Mouse (Mus musculus) MEL (cell line): Measurements from ENCODE around the gene Fam222b. TPM values are rescaled to one million over a fixed set of nuclear protein-coding genes. Genes with fewer than 3 reads are reported as not detected.

Experiments
- DNase-seq: peaks from one replicate; pipeline ENCODE4 v3.0.0; 2011; ENCODE audit warnings: low read depth, low spot score
- H3K27ac ChIP-seq: 2 replicates; pipeline ENCODE4 v1.5.1; 2012; ENCODE audit warnings: low read depth, mild to moderate bottlenecking, control low read depth, low read length, moderate library complexity; ENCODE audit not compliant: control insufficient read depth
- H3K27me3 ChIP-seq, 2 experiments: fragments of 150-350 bp in 1 of 2; sonication (generic) in 1 of 2; 2 replicates each; pipeline ENCODE4 v1.6.1; 2012; ENCODE audit warnings: low read length in 2 of 2, mild to moderate bottlenecking in 2 of 2, improper control_type of control experiment in 1 of 2, moderate library complexity in 1 of 2; ENCODE audit not compliant: insufficient read depth in 2 of 2, control insufficient read depth in 1 of 2
- H3K36me3 ChIP-seq, 2 experiments: 2 replicates each; pipeline ENCODE4 v1.6.1; 2012 to 2014; ENCODE audit warnings: low read length in 2 of 2, improper control_type of control experiment in 1 of 2, inconsistent platforms in 1 of 2, mild to moderate bottlenecking in 1 of 2; ENCODE audit not compliant: insufficient read depth in 2 of 2, control insufficient read depth in 1 of 2
- H3K4me1 ChIP-seq, 2 experiments: fragments of 150-350 bp in 1 of 2; sonication (generic) in 1 of 2; 2 replicates each; pipeline ENCODE4 v1.6.1; 2012; ENCODE audit warnings: low read length in 2 of 2, improper control_type of control experiment in 1 of 2, mild to moderate bottlenecking in 1 of 2; ENCODE audit not compliant: insufficient read depth in 2 of 2, control insufficient read depth in 1 of 2
- H3K4me3 ChIP-seq, 2 experiments: fragments of 150-350 bp in 1 of 2; sonication (generic) in 1 of 2; 2 replicates each; pipeline ENCODE4 v1.5.1; 2012; ENCODE audit warnings: low read depth in 2 of 2, low read length in 2 of 2, mild to moderate bottlenecking in 2 of 2, moderate library complexity in 2 of 2, control low read depth in 1 of 2, improper control_type of control experiment in 1 of 2; ENCODE audit not compliant: control insufficient read depth in 1 of 2, insufficient read depth in 1 of 2
- H3K79me2 ChIP-seq: 2 replicates; pipeline ENCODE4 v1.6.1; 2012; ENCODE audit warnings: mild to moderate bottlenecking, low read length, moderate library complexity; ENCODE audit not compliant: control insufficient read depth, poor library complexity, insufficient read depth
- H3K9ac ChIP-seq: 2 replicates; pipeline ENCODE4 v1.6.1; 2012; ENCODE audit warnings: low read depth, mild to moderate bottlenecking, control low read depth, low read length, moderate library complexity; ENCODE audit not compliant: control insufficient read depth, poor library complexity, severe bottlenecking
- H3K9me3 ChIP-seq: fragments of 150-350 bp; sonication (generic); replicated peaks from 2 replicates; pipeline ENCODE4 v1.6.1; 2012; ENCODE audit warnings: mild to moderate bottlenecking, low read length, improper control_type of control experiment, moderate library complexity; ENCODE audit not compliant: insufficient read depth
- CHD2 ChIP-seq: IDR thresholded peaks from 2 replicates; pipeline ENCODE4 v1.6.1; 2011; ENCODE audit warnings: low read length, improper control_type of control experiment
- E2F4 ChIP-seq: IDR thresholded peaks from 2 replicates; pipeline ENCODE4 v1.6.1; 2011; ENCODE audit warnings: low read depth, low read length, improper control_type of control experiment, borderline replicate concordance
- EP300 ChIP-seq, 2 experiments: IDR thresholded peaks; 2 replicates each; pipeline ENCODE4 v1.6.1; 2011; ENCODE audit warnings: improper control_type of control experiment in 2 of 2, low read length in 2 of 2, low read depth in 1 of 2, mild to moderate bottlenecking in 1 of 2
- GABPA ChIP-seq: IDR thresholded peaks from 2 replicates; pipeline ENCODE4 v1.6.1; 2012; ENCODE audit warnings: low read depth, mild to moderate bottlenecking, inconsistent platforms, low read length, improper control_type of control experiment, moderate library complexity
- GATA1 ChIP-seq: IDR thresholded peaks from 2 replicates; pipeline ENCODE4 v1.6.1; 2011; ENCODE audit warnings: low read depth, low read length, improper control_type of control experiment
- JUND ChIP-seq: IDR thresholded peaks from 2 replicates; pipeline ENCODE4 v1.6.1; 2011; ENCODE audit warnings: low read depth, mild to moderate bottlenecking, improper control_type of control experiment, low read length
- KAT2A ChIP-seq: conservative IDR thresholded peaks from 2 replicates; pipeline ENCODE4 v1.6.1; 2012; ENCODE audit warnings: low read depth, low read length, improper control_type of control experiment, inconsistent platforms
- MXI1 ChIP-seq: IDR thresholded peaks from 2 replicates; pipeline ENCODE4 v1.6.1; 2011; ENCODE audit warnings: mild to moderate bottlenecking, low read depth, low read length, improper control_type of control experiment
- MYC ChIP-seq: IDR thresholded peaks from 2 replicates; pipeline ENCODE4 v1.6.1; 2011; ENCODE audit warnings: low read depth, mild to moderate bottlenecking, low read length, improper control_type of control experiment, moderate library complexity
- POLR2A ChIP-seq, 2 experiments: IDR thresholded peaks; 2 replicates each; pipeline ENCODE4 v1.6.1; 2011 to 2012; ENCODE audit warnings: low read length in 2 of 2, mild to moderate bottlenecking in 2 of 2, control low read depth in 1 of 2, improper control_type of control experiment in 1 of 2, low read depth in 1 of 2, moderate library complexity in 1 of 2; ENCODE audit not compliant: control insufficient read depth in 1 of 2, insufficient read depth in 1 of 2, poor library complexity in 1 of 2
- POLR2AphosphoS2 ChIP-seq: IDR thresholded peaks from 2 replicates; pipeline ENCODE4 v1.6.1; 2011; ENCODE audit warnings: low read length, improper control_type of control experiment
- POLR2AphosphoS5 ChIP-seq: IDR thresholded peaks from 2 replicates; pipeline ENCODE4 v1.6.1; 2012; ENCODE audit warnings: low read depth, borderline replicate concordance, mild to moderate bottlenecking, inconsistent platforms, low read length, moderate library complexity, mixed read lengths
- SIN3A ChIP-seq: IDR thresholded peaks from 2 replicates; pipeline ENCODE4 v1.6.1; 2012; ENCODE audit warnings: low read length, improper control_type of control experiment, inconsistent platforms
- TBP ChIP-seq: IDR thresholded peaks from 2 replicates; pipeline ENCODE4 v1.8.0; 2011; ENCODE audit warnings: low read depth, low read length, improper control_type of control experiment
- USF1 ChIP-seq: IDR thresholded peaks from 2 replicates; pipeline ENCODE4 v1.6.1; 2014; ENCODE audit warnings: low read depth, mild to moderate bottlenecking, inconsistent platforms, low read length, improper control_type of control experiment, moderate library complexity
- ZC3H11A ChIP-seq: IDR thresholded peaks from 2 replicates; pipeline ENCODE4 v1.6.1; 2012; ENCODE audit warnings: low read depth, mild to moderate bottlenecking, inconsistent platforms, low read length, improper control_type of control experiment
- ZMIZ1 ChIP-seq: IDR thresholded peaks from 2 replicates; pipeline ENCODE4 v1.6.1; 2012; ENCODE audit warnings: low read depth, mild to moderate bottlenecking, inconsistent platforms, low read length, improper control_type of control experiment, moderate library complexity
- polyA plus RNA-seq, 2 experiments: library from polyadenylated mRNA; stranded (reverse) in 1 of 2; unstranded in 1 of 2; fragments of >175 nt in 1 of 2; fragments of >200 nt in 1 of 2; gene quantifications; 2 replicates each; pipeline versions ENCODE4 v1.2.1 to v1.2.4; 2012; ENCODE audit warnings: low replicate concordance in 2 of 2, low read depth in 1 of 2; ENCODE audit not compliant: insufficient read length in 2 of 2, insufficient read depth in 1 of 2, missing spikeins in 1 of 2
- total RNA-seq: library from RNA; depleted of rRNA; stranded (reverse); fragments of 300-350 nt; gene quantifications from 2 replicates; pipeline ENCODE4 v1.2.3, GENCODE M21; 2012

Gene Fam222b
- total and polyA plus RNA-seq, 3 experiments: 2.4 to 8.1 TPM; not detected in 1

DNA sequence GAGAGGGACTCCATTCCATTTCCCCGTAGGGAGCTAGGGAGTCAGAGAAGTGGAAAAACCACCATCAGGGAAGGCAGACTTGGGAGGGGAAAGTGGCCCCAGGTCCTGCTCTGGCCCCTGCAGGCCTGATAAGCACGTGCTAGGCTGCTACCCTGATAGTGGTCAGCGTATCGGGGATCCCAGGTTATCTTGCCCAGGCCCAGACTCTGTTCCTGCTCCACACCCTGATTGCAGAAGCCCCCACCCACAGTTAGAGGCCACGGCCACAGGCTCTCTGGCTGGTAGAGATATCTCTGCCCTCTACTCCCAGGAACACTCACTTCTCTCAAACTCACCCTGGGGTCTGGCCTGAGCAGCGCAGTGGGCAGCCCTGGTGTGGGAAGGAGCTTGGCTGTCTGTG lies 24.8 kb upstream of the Fam222b start (continued):
- TF ChIP-seq JUND: 0 out of 2 replicates have a peak, but pooled peaks have one; percentile 30
- peak; percentile 96 for TF ChIP-seq MYC

DNA sequence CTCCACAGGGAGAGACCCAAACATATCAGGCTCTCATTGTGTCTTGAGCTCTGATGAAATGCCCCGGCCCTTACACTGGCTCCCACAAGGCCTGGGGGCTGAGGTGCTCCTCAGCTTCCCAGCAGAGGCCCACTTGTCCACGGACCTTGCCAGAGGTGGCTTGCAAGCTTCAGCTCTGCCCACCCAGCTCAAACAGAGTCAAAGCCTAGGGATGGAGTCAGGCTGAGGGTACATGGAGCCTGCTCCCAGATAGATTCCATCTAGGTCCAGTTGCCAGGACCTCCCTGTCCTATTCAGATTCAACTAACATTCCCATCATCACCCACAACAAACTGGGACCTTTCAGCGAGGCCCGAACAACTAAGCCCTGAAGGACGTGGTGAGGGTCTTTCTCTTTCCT lies 22.5 kb upstream of the Fam222b start:
- Histone ChIP-seq H3K27ac (peak overlapping the region; percentile 35), H3K36me3 (peaks cover 13 to 52% of the 10 kb centered on the region in 2 experiments), H3K9me3 (no peaks in the 10 kb centered on the region), H3K4me3 (no peak overlapping the region), H3K4me1 (peaks cover 18 to 54% of the 10 kb centered on the region in 2 experiments), H3K27me3 (no peaks in the 10 kb centered on the region), H3K79me2 (peaks cover 4% of the 10 kb centered on the region; the same call in 1 of the 2 replicates), H3K9ac (peak overlapping the region; percentile 25; the same call in 1 of the 2 replicates)
- DNase-seq: no peak
- no peak for TF ChIP-seq GABPA
- TF ChIP-seq JUND: no peak
- TF ChIP-seq MYC: no peak
- TF ChIP-seq KAT2A: no peak
- TF ChIP-seq POLR2AphosphoS5: no peak
- TF ChIP-seq ZC3H11A: no peak
- TF ChIP-seq CHD2: no peak

DNA sequence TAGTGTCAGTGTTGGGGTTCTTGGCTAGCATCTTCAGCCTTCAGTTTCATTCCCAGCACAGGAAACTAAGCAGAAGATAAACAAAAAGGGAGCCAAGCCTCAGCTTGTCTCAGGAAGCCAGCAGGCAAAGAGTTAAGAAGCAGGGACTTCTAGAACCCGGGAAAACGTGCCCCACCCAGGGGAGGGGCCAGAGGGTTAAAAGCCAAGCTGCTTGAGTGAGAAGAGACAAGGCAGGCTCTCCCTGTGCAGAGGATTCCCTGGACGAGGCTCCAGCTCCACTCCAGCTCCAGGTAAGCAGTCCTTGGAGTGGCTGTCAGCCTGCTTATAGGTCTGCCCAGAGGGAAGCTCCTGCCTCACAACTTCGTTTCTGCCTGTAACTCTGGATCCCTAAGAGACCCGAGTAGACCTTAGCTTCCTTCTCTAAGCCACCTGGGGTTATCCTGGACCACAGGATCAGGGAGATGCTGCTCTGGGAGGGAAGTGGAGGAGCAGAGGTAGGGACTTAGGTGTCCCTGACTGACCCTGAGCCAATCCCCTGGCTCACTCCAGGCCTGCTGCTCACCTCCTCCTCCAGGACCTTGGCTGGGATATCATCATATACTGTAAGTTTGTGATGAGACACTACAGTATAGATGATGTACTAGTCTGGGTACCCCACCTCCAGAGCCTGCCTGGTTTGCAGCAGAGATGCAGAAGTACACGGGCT lies 21.9 kb upstream of the Fam222b start:
- DNase-seq: peak; percentile 77
- H3K9me3 ChIP-seq: no peaks in the 10 kb centered on the region
- no peaks in the 10 kb centered on the region for H3K27me3 ChIP-seq
- H3K4me3 ChIP-seq: peak overlapping the region; percentile 43 to 45
- TF ChIP-seq POLR2A (IDR thresholded peaks at IDR 0.05; ENCODE audit: control insufficient read depth in 1 of 2, insufficient read depth in 1 of 2, low read depth in 1 of 2, low read length in 2 of 2, poor library complexity in 1 of 2) (peak in 1 of 2 experiments; percentile 75; a peak in 2 of 4 replicates), USF1 (no peak), E2F4 (peak; percentile 81), SIN3A (0 out of 2 replicates have a peak, but pooled peaks have one; percentile 46), ZMIZ1 (peak; percentile 49; the same call in 1 of the 2 replicates), EP300 (IDR thresholded peaks at IDR 0.05; ENCODE audit: low read depth in 1 of 2, low read length in 2 of 2) (0 out of 4 replicates have a peak, but pooled peaks of 1 of the 2 experiments have one; percentile 13), POLR2AphosphoS5 (no peak), GATA1 (no peak), TBP (peak; percentile 63; the same call in 1 of the 2 replicates), MXI1 (0 out of 2 replicates have a peak, but pooled peaks have one; percentile 21), POLR2AphosphoS2 (peak; percentile 56; the same call in 1 of the 2 replicates)
- H3K79me2 ChIP-seq: peaks cover 4% of the 10 kb centered on the region; the same call in 1 of the 2 replicates
- H3K9ac ChIP-seq: peak overlapping the region; percentile 56
- peak overlapping the region; percentile 74 for H3K27ac ChIP-seq
- H3K36me3 ChIP-seq: peaks cover 14 to 52% of the 10 kb centered on the region in 2 experiments
- H3K4me1 ChIP-seq: peaks cover 18 to 54% of the 10 kb centered on the region in 2 experiments
